Mouse (Mus musculus): ENCODE measurements around the gene Plod2. TPM values are rescaled to one million over a fixed set of nuclear protein-coding genes. Genes with fewer than 3 reads are reported as not detected.

Plod2 gene
- polyA plus RNA-seq, 1 experiment from 2014 or later, result 15.7 TPM

DNA sequence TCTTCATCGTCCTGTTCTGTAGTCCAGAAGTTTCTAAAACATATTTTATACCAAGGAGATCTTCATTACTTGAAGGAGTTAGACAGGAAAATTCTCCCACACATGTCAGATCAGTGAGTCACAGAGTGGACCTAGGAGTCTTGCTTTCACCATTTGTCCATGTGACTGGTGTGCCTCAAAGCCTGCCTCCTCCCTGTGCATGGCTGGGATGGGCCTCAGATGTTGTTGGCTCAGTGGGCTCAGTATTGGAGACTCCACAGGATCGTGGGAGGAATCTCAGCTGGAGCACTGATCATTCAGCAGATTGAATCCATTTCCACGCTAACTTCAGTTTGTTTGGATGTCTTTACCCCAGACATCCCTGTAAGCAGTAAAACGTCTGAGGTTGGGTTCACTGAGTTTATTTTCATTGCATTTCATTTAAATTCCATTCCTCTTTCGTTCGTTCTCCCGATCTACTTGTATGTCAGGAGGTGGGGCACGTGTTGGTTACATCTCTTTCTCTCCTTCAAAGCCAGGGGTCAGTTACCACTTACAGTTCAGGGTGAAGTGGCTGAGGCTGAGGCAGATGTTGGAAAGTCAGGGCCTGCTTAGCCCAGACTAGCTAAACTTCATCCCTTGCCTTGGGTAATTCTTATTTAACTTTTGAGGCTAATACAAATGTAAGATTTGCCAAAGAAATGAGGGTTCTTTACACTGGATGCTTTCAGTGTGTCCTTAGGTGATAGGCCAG is 30.5 kb downstream of the Plod2 start:
- H3K4me2 ChIP-seq (replicated peaks; ENCODE audit: low read depth, low read length), result no peak overlapping the region
- H3K9ac ChIP-seq (replicated peaks; ENCODE audit: low read depth), result no peak overlapping the region
- H3K27ac ChIP-seq (ENCODE audit: low read length), result no peak overlapping the region
- H3K4me1 ChIP-seq (ENCODE audit: insufficient read depth, low read depth, low read length), result no peaks in the 10 kb centered on the region
- H3K27me3 ChIP-seq (replicated peaks; ENCODE audit: insufficient read depth, low read length), result no peaks in the 10 kb centered on the region
- ATAC-seq, result peak; percentile 55
- no peaks in the 10 kb centered on the region for H3K36me3 ChIP-seq (ENCODE audit: insufficient read depth, low read length)
- no peak for TF ChIP-seq CTCF (IDR thresholded peaks at IDR 0.05)
- TF ChIP-seq EP300 (IDR thresholded peaks at IDR 0.05), result no peak
- 60% methylated on average over 8 of the region's 8 CpGs for WGBS
- DNase-seq (ENCODE audit: low spot score), result peak; percentile 34
- H3K9me3 ChIP-seq (ENCODE audit: low read length), result no peaks in the 10 kb centered on the region
- H3K4me3 ChIP-seq (ENCODE audit: low read depth, low read length), result no peak overlapping the region

DNA sequence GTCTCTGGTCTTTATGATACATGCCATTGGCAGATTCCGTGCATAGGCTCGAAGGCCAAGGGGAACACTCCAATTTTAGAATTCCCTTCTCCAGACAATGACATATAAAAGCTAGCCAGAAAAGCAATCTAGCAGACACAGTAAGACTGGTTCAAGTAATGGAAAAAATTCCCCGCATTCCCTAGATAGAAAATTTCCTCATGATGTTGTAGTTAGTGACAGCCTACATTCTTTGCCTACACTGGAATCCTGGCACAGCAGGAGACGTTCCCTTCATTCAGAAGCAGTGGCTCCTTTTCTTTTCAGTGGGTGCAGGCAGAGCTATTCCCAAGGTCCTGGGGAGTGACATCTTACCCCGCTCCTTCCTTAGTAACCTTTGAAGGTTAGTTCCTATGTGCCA is 41.9 kb downstream of the Plod2 start:
- TF ChIP-seq CTCF (IDR thresholded peaks at IDR 0.05), result no peak
- Histone ChIP-seq H3K4me3 (ENCODE audit: low read depth, low read length) (no peak overlapping the region), H3K9ac (replicated peaks; ENCODE audit: low read depth) (no peak overlapping the region), H3K4me2 (replicated peaks; ENCODE audit: low read depth, low read length) (no peak overlapping the region), H3K4me1 (ENCODE audit: insufficient read depth, low read depth, low read length) (no peaks in the 10 kb centered on the region), H3K27me3 (replicated peaks; ENCODE audit: insufficient read depth, low read length) (no peaks in the 10 kb centered on the region), H3K36me3 (ENCODE audit: insufficient read depth, low read length) (peaks cover 17% of the 10 kb centered on the region; the same call in 1 of the 2 replicates), H3K27ac (ENCODE audit: low read length) (no peak overlapping the region), H3K9me3 (ENCODE audit: low read length) (no peaks in the 10 kb centered on the region)
- DNase-seq (ENCODE audit: low spot score), result peak; percentile 47
- 81% methylated on average over 5 of the region's 5 CpGs for WGBS
- no peak for ATAC-seq

DNA sequence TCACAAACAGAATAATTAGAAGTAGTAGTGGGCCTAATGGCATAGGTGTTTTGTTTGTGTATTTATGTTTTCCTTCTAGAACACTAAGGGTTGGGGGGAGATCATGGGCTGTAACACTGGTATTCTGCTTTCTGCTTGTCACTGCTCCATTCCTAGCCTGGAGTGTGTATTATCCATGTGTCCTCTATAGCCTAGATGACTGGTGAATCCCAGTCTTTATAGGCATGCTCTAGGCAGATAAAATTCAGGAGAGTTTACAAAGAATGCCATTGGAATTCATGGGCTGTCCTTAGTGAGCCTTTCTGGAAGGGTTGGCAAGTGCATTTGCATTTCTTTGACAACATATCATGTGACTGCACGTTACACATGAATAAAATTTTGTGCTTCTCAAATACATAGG is 44.0 kb downstream of the Plod2 start:
- Histone ChIP-seq H3K36me3 (ENCODE audit: insufficient read depth, low read length) (peaks cover 17% of the 10 kb centered on the region; the same call in 1 of the 2 replicates), H3K4me1 (ENCODE audit: insufficient read depth, low read depth, low read length) (no peaks in the 10 kb centered on the region), H3K9me3 (ENCODE audit: low read length) (no peaks in the 10 kb centered on the region), H3K27me3 (replicated peaks; ENCODE audit: insufficient read depth, low read length) (no peaks in the 10 kb centered on the region), H3K4me3 (ENCODE audit: low read depth, low read length) (no peak overlapping the region), H3K9ac (replicated peaks; ENCODE audit: low read depth) (no peak overlapping the region), H3K4me2 (replicated peaks; ENCODE audit: low read depth, low read length) (no peak overlapping the region), H3K27ac (ENCODE audit: low read length) (no peak overlapping the region)
- WGBS, result 88% methylated on average over 1 of the region's 1 CpGs
- ATAC-seq (no peak), DNase-seq (ENCODE audit: low spot score) (no peak)
- TF ChIP-seq EP300 (IDR thresholded peaks at IDR 0.05) (no peak), CTCF (IDR thresholded peaks at IDR 0.05) (no peak)

DNA sequence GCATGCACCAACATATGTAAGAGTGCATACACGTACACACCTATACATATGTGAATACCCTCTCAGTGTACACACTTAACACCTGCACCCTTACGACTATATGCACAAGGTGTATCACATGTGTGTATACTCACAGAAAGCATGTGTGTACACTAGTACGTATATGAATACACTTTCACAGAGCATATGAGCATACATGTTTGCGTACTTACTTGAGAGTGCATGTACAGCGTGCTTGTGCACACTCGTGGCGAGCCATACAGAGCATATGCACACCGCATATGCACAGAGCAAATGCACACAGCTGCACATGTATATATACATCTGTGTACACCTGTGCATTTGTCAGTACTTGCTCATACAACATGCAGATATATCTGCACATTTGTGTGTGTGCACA is 45.4 kb downstream of the Plod2 start:
- Histone ChIP-seq H3K9ac (replicated peaks; ENCODE audit: low read depth) (no peak overlapping the region), H3K27me3 (replicated peaks; ENCODE audit: insufficient read depth, low read length) (no peaks in the 10 kb centered on the region), H3K4me2 (replicated peaks; ENCODE audit: low read depth, low read length) (no peak overlapping the region), H3K27ac (ENCODE audit: low read length) (no peak overlapping the region), H3K9me3 (ENCODE audit: low read length) (no peaks in the 10 kb centered on the region), H3K4me1 (ENCODE audit: insufficient read depth, low read depth, low read length) (no peaks in the 10 kb centered on the region), H3K36me3 (ENCODE audit: insufficient read depth, low read length) (peaks cover 17% of the 10 kb centered on the region; the same call in 1 of the 2 replicates), H3K4me3 (ENCODE audit: low read depth, low read length) (no peak overlapping the region)
- TF ChIP-seq CTCF (IDR thresholded peaks at IDR 0.05), result no peak
- no peak for TF ChIP-seq EP300 (IDR thresholded peaks at IDR 0.05)
- ATAC-seq, result no peak
- 92% methylated on average over 8 of the region's 8 CpGs for WGBS
- no peak for DNase-seq (ENCODE audit: low spot score)

DNA sequence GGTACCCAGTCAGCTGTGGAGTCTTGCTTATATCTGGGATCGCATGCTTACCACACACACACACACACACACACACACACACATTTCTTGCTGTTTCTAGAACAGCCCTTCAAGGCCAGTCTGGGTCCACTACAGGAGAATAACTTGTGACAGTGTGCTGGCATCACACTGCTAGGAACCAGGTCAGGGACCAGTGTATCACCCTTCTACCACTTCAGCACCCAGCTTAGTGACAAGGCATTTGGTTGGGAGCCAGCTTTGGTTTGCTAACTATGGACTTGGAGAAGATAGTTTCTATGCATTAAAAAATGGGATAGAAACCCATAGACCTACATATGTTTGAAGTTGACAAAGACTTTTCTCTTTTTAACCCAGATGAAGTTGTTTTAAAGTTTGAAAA is 46.2 kb downstream of the Plod2 start:
- Histone ChIP-seq H3K4me2 (replicated peaks; ENCODE audit: low read depth, low read length) (no peak overlapping the region), H3K9me3 (ENCODE audit: low read length) (no peaks in the 10 kb centered on the region), H3K4me1 (ENCODE audit: insufficient read depth, low read depth, low read length) (no peaks in the 10 kb centered on the region), H3K9ac (replicated peaks; ENCODE audit: low read depth) (no peak overlapping the region), H3K27ac (ENCODE audit: low read length) (no peak overlapping the region), H3K27me3 (replicated peaks; ENCODE audit: insufficient read depth, low read length) (no peaks in the 10 kb centered on the region), H3K4me3 (ENCODE audit: low read depth, low read length) (no peak overlapping the region), H3K36me3 (ENCODE audit: insufficient read depth, low read length) (peaks cover 17% of the 10 kb centered on the region; the same call in 1 of the 2 replicates)
- WGBS, result 75% methylated on average over 1 of the region's 1 CpGs
- DNase-seq (ENCODE audit: low spot score) (no peak), ATAC-seq (no peak)
- TF ChIP-seq CTCF (IDR thresholded peaks at IDR 0.05) (no peak), EP300 (IDR thresholded peaks at IDR 0.05) (no peak)

DNA sequence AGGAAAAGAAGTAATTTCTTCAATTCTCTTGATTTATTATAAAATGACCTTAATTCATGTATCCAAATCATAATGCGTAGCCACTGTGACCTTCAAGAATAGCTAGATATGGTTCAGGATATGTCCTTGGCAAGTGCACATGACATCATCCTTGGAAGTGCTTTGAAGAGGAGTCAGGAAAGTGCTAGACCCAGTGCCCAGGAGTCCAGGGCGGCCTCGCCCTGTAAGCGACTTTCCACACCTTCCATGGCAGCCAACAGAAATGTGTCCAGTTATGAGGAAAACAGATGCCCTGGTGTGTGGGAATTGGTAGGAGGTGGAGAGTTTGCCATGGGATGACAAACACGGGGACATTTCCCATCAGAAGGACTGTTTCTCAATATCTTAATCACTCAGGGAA is 47.0 kb downstream of the Plod2 start:
- Histone ChIP-seq H3K27me3 (replicated peaks; ENCODE audit: insufficient read depth, low read length) (no peaks in the 10 kb centered on the region), H3K27ac (ENCODE audit: low read length) (no peak overlapping the region), H3K4me3 (ENCODE audit: low read depth, low read length) (no peak overlapping the region), H3K4me2 (replicated peaks; ENCODE audit: low read depth, low read length) (no peak overlapping the region), H3K9ac (replicated peaks; ENCODE audit: low read depth) (no peak overlapping the region), H3K9me3 (ENCODE audit: low read length) (no peaks in the 10 kb centered on the region), H3K4me1 (ENCODE audit: insufficient read depth, low read depth, low read length) (no peaks in the 10 kb centered on the region), H3K36me3 (ENCODE audit: insufficient read depth, low read length) (peaks cover 17% of the 10 kb centered on the region; the same call in 1 of the 2 replicates)
- DNase-seq (ENCODE audit: low spot score) (no peak), ATAC-seq (no peak)
- TF ChIP-seq EP300 (IDR thresholded peaks at IDR 0.05), result no peak
- no peak for TF ChIP-seq CTCF (IDR thresholded peaks at IDR 0.05)
- WGBS, result 90% methylated on average over 5 of the region's 5 CpGs

Data from lung, postnatal 0 days (tissue).